Mouse (Mus musculus) embryonic fibroblast, embryonic 13.5 days (primary cell): ENCODE results near the gene Rtn4ip1.

Source experiments
- CTCF ChIP-seq: IDR thresholded peaks from 2 replicates; pipeline ENCODE4 v1.5.1; 2011; ENCODE audit warnings: mild to moderate bottlenecking, control low read depth, low read length, moderate library complexity, borderline replicate concordance; ENCODE audit not compliant: insufficient read depth
- POLR2A ChIP-seq: IDR thresholded peaks from 2 replicates; pipeline ENCODE4 v1.6.1; 2011; ENCODE audit warnings: low read depth, mild to moderate bottlenecking, control low read depth, low read length, moderate library complexity

GRCm38 (mm10) chr10:43887676-43888075 lies 13.9 kb upstream of the Rtn4ip1 start:
- TF ChIP-seq CTCF (no peak), POLR2A (no peak)
